Mouse (Mus musculus) small intestine, adult 2 months (tissue): ENCODE data around the gene Rbm28. TPM values are rescaled to one million over a fixed set of nuclear protein-coding genes. Genes with fewer than 3 reads are reported as not detected.

ENCODE experiments used
- H3K27ac ChIP-seq: fragments of 200-500 bp; 2 replicates; pipeline ENCODE4 v1.5.1; 2012; ENCODE audit warnings: low read depth, low read length, control low read depth, inconsistent platforms; ENCODE audit not compliant: insufficient read depth
- H3K27me3 ChIP-seq: fragments of 200-500 bp; 2 replicates; pipeline ENCODE4 v1.6.1; 2012; ENCODE audit warnings: mild to moderate bottlenecking, moderate library complexity, low read length, inconsistent platforms; ENCODE audit not compliant: control insufficient read depth, insufficient read depth
- H3K36me3 ChIP-seq: fragments of 200-500 bp; 2 replicates; pipeline ENCODE4 v1.6.1; 2012; ENCODE audit warnings: mild to moderate bottlenecking, low read length, control low read depth, inconsistent platforms; ENCODE audit not compliant: control insufficient read depth, insufficient read depth
- H3K4me1 ChIP-seq: fragments of 200-500 bp; 2 replicates; pipeline ENCODE4 v1.6.1; 2012; ENCODE audit warnings: low read length, inconsistent platforms, mixed read lengths; ENCODE audit not compliant: control insufficient read depth, insufficient read depth, insufficient read length
- H3K4me3 ChIP-seq: fragments of 200-500 bp; 2 replicates; pipeline ENCODE4 v1.5.1; 2012; ENCODE audit warnings: low read depth, mild to moderate bottlenecking, control low read depth, inconsistent platforms, low read length, moderate library complexity
- CTCF ChIP-seq: fragments of 200-500 bp; IDR thresholded peaks from 2 replicates; pipeline ENCODE4 v1.5.1; 2012; ENCODE audit warnings: low read depth, mild to moderate bottlenecking, control low read depth, inconsistent platforms, low read length, moderate library complexity, mixed read lengths; ENCODE audit not compliant: insufficient replicate concordance, insufficient read length; ENCODE audit errors: extremely low read depth
- POLR2A ChIP-seq: fragments of 200-500 bp; IDR thresholded peaks from 2 replicates; pipeline ENCODE4 v1.6.1; 2012; ENCODE audit warnings: low read depth, mild to moderate bottlenecking, control low read depth, inconsistent platforms, low read length, moderate library complexity
- WGBS: fragments of 180-500 bp; shearing (Covaris S2); methylation state at CpG from one replicate; pipeline ENCODE4 v1.1.7; 2018; 5-methylcytosine and 5-hydroxymethylcytosine counted together
- polyA plus RNA-seq: library from polyadenylated mRNA; depleted of rRNA; stranded (reverse); fragments of >200 nt; gene quantifications from 2 replicates; pipeline ENCODE4 v1.2.3, GENCODE M21; 2012

Gene Rbm28
- polyA plus RNA-seq, 1 experiment: 1.2 TPM

GRCm38 (mm10) chr6:29143608-29144007 lies 21.2 kb downstream of the Rbm28 start:
- 43% methylated on average over 5 of the region's 5 CpGs for WGBS
- no peaks in the 10 kb centered on the region for H3K27me3 ChIP-seq
- no peak overlapping the region for H3K4me3 ChIP-seq
- no peak; the same call in 1 of the 2 replicates for TF ChIP-seq CTCF
- no peak for TF ChIP-seq POLR2A
- H3K4me1 ChIP-seq: no peaks in the 10 kb centered on the region
- H3K27ac ChIP-seq: no peak overlapping the region
- H3K36me3 ChIP-seq: peaks cover 5% of the 10 kb centered on the region

- no peaks in the 10 kb centered on the region for H3K27me3 ChIP-seq
- no peaks in the 10 kb centered on the region for H3K4me1 ChIP-seq
- H3K36me3 ChIP-seq: peaks cover 40% of the 10 kb centered on the region
- H3K27ac ChIP-seq: no peak overlapping the region
- 96% methylated on average over 9 of the region's 9 CpGs for WGBS
- H3K4me3 ChIP-seq: no peak overlapping the region
- TF ChIP-seq POLR2A: no peak
- no peak for TF ChIP-seq CTCF
Observed at GRCm38 (mm10) chr6:29137441-29137840, 27.4 kb downstream of the Rbm28 start.

- Histone ChIP-seq H3K36me3 (peaks cover 60% of the 10 kb centered on the region), H3K4me1 (no peaks in the 10 kb centered on the region), H3K27me3 (no peaks in the 10 kb centered on the region), H3K4me3 (no peak overlapping the region), H3K27ac (no peak overlapping the region)
- no peak for TF ChIP-seq CTCF
- TF ChIP-seq POLR2A: no peak
- WGBS: 94% methylated on average over 9 of the region's 9 CpGs
Observed at GRCm38 (mm10) chr6:29133100-29133499, 31.7 kb downstream of the Rbm28 start.

- H3K27ac ChIP-seq: no peak overlapping the region
- WGBS: 95% methylated on average over 7 of the region's 7 CpGs
- TF ChIP-seq POLR2A: no peak
- H3K4me3 ChIP-seq: no peak overlapping the region
- H3K4me1 ChIP-seq: no peaks in the 10 kb centered on the region
- peaks cover 41% of the 10 kb centered on the region for H3K36me3 ChIP-seq
- H3K27me3 ChIP-seq: no peaks in the 10 kb centered on the region
Observed at GRCm38 (mm10) chr6:29126878-29127426, 37.9 kb downstream of the Rbm28 start.

GRCm38 (mm10) chr6:29119990-29120389 lies 44.8 kb downstream of the Rbm28 start:
- Histone ChIP-seq H3K27me3 (no peaks in the 10 kb centered on the region), H3K4me3 (no peak overlapping the region), H3K4me1 (no peaks in the 10 kb centered on the region), H3K36me3 (peaks cover 6% of the 10 kb centered on the region), H3K27ac (no peak overlapping the region)
- TF ChIP-seq CTCF: no peak
- TF ChIP-seq POLR2A: no peak
- 79% methylated on average over 13 of the region's 13 CpGs for WGBS

- TF ChIP-seq POLR2A (no peak), CTCF (no peak)
- WGBS: 73% methylated on average over 4 of the region's 4 CpGs
- no peak overlapping the region for H3K27ac ChIP-seq
Observed at GRCm38 (mm10) chr6:29118963-29119362, 45.8 kb downstream of the Rbm28 start.

GRCm38 (mm10) chr6:29118231-29118630 lies 46.6 kb downstream of the Rbm28 start:
- H3K36me3 ChIP-seq: no peaks in the 10 kb centered on the region
- TF ChIP-seq POLR2A (no peak), CTCF (no peak)
- H3K27me3 ChIP-seq: no peaks in the 10 kb centered on the region
- H3K27ac ChIP-seq: no peak overlapping the region
- H3K4me1 ChIP-seq: no peaks in the 10 kb centered on the region
- H3K4me3 ChIP-seq: no peak overlapping the region

More at GRCm38 (mm10) chr6:29118963-29119362, 45.8 kb downstream of the Rbm28 start:
- Histone ChIP-seq H3K4me3 (no peak overlapping the region), H3K36me3 (no peaks in the 10 kb centered on the region), H3K4me1 (no peaks in the 10 kb centered on the region), H3K27me3 (no peaks in the 10 kb centered on the region)
